Mouse (Mus musculus) spleen, adult 2 months (tissue): ENCODE measurements at regions not wholly inside any gene's neighbourhood (a gene's known extent, or its start where the extent isn't known, plus 50 kb on each side); places are given as distances from the start of the nearest gene placed in this dataset.

Experiments
- CTCF ChIP-seq: fragments of 200-500 bp; IDR thresholded peaks from 2 replicates; pipeline ENCODE4 v1.5.1; 2011; ENCODE audit warnings: mild to moderate bottlenecking, inconsistent platforms; ENCODE audit not compliant: insufficient read depth, insufficient read length, insufficient replicate concordance; ENCODE audit errors: extremely low read depth
- POLR2A ChIP-seq: fragments of 200-500 bp; IDR thresholded peaks from 2 replicates; pipeline ENCODE4 v1.6.1; 2011; ENCODE audit warnings: low read depth, low read length, inconsistent platforms

DNA sequence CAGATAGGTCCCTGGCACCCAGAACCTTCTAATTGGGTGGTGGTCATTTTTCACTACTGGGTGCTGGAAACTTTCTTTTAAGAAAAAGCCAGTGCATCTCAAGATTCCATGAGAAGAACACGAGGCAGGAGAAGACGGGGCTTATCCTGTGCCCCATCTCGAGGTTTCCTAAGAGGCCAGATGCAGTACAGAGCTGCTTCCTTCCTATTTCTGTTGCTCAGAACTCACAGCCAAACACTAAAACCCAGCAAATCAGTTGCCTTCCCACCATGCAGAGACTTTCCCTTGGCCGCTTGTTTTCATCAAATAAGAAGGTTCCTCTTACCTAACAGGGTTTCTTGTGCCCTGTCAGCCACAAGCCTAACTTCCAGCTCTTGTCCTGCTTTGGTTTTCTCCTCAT, 84.7 kb upstream of the Bmp2k start:
- TF ChIP-seq CTCF, result no peak
- no peak for TF ChIP-seq POLR2A
